14 mouse cellular contexts compared by ENCODE assay signal in the genomic region with DNA sequence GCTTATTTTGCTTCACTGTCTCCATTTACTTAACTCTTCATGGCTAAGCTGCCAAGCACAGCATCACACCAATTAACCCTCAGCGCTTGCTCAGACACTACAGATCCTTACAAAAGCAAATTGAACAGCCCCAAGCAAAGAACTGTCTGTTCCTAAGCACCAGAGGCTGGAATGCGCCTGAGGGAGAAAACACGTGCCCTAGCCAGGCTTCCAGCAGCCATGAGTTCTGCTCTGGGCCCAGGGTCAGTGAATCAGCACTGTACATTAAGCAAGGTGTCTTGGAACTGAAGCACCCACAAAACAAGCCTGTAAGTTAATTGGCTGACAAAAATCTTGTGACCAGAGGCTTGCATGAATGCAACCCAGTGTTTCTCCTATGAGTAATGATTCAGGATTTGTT. TPM values are rescaled to one million over a fixed set of nuclear protein-coding genes. Genes with fewer than 3 reads are reported as not detected.
DNase-seq lines count a peak whose midpoint lies in the region; ATAC-seq and TF ChIP-seq lines count a peak whose summit lies in the region.
"Had no signal": no experiment of that assay in that cellular context is flagged by ENCODE, and none has a peak within 500 bp of the region (broad histone marks: within the 10 kb centered on the region; RNA-seq: fewer than 3 reads in every experiment).

No protein-coding gene starts in this region.

- no peaks in the 10 kb centered on the region for H3K9me3 ChIP-seq in hindbrain, embryonic 10.5 days
- no peaks in the 10 kb centered on the region for H3K9me3 ChIP-seq in midbrain, embryonic 16.5 days (replicated peaks; ENCODE audit: control insufficient read depth, low read length, poor library complexity, severe bottlenecking)

- TF ChIP-seq CTCF in heart, adult 2 months (IDR thresholded peaks at IDR 0.05): no peak

- peak; percentile 57; the same call in 1 of the 2 replicates for ATAC-seq in midbrain, embryonic 16.5 days

- peak; percentile 90 for DNase-seq in Muller cell, postnatal 12 days (ENCODE audit: inconsistent ontology term)
- DNase-seq in embryo, embryonic 9.5 days (ENCODE audit: extremely low spot score): peak; percentile 24
- DNase-seq in hindbrain, embryonic 10.5 days (ENCODE audit: low spot score): peak; percentile 55
- no peak for DNase-seq in gastrocnemius, postnatal 14 days
- DNase-seq in urinary bladder, postnatal 36 days (ENCODE audit: low spot score in 2 of 2): no peak
- DNase-seq in heart, adult 2 months: no peak
- DNase-seq: adrenal gland, postnatal 14 days; cerebellum, adult 18-20 months; kidney, postnatal 14 days; lung, adult 2 months had no signal

- H3K4me3 ChIP-seq in hindbrain, embryonic 10.5 days: no peak overlapping the region
- H3K4me3 ChIP-seq in midbrain, embryonic 16.5 days (ENCODE audit: low read depth, low read length): no peak overlapping the region
- no peak overlapping the region for H3K4me3 ChIP-seq in heart, adult 2 months

- WGBS in hindbrain, embryonic 10.5 days: 12% methylated on average over 3 of the region's 3 CpGs
- 4% methylated on average over 3 of the region's 3 CpGs for WGBS in midbrain, embryonic 16.5 days
- WGBS in heart, adult 2 months: 72% methylated on average over 3 of the region's 3 CpGs

- H3K79me2 ChIP-seq in heart, adult 2 months (replicated peaks; ENCODE audit: control insufficient read depth, insufficient read depth, low read length): no peaks in the 10 kb centered on the region

- no peak overlapping the region for H3K9ac ChIP-seq in midbrain, embryonic 16.5 days (ENCODE audit: low read depth, low read length)
- no peak overlapping the region for H3K9ac ChIP-seq in heart, adult 2 months (ENCODE audit: low read depth, low read length)

- H3K4me2 ChIP-seq in midbrain, embryonic 16.5 days (ENCODE audit: low read length): no peak overlapping the region
- H3K4me2 ChIP-seq: heart, embryonic 11.5 days had no signal

- peaks cover 58% of the 10 kb centered on the region for H3K4me1 ChIP-seq in hindbrain, embryonic 10.5 days (replicated peaks)
- peaks cover 5% of the 10 kb centered on the region; the same call in 1 of the 2 replicates for H3K4me1 ChIP-seq in midbrain, embryonic 16.5 days (ENCODE audit: control insufficient read depth, insufficient read depth, low read length)
- peaks cover 20% of the 10 kb centered on the region for H3K4me1 ChIP-seq in heart, adult 2 months (ENCODE audit: control insufficient read depth, insufficient read depth, low read length)

- intact Hi-C loops in gastrocnemius, postnatal 14 days (cut with DNase I; ENCODE audit: low total_unique reads): no loop called here
- intact Hi-C loops in heart, adult 2 months (cut with DNase I): no loop called here

- 0 out of 2 replicates have a peak overlapping the region, but pooled peaks have one; percentile 10 for H3K27ac ChIP-seq in hindbrain, embryonic 10.5 days
- no peak overlapping the region for H3K27ac ChIP-seq in midbrain, embryonic 16.5 days (ENCODE audit: low read length)
- no peak overlapping the region for H3K27ac ChIP-seq in heart, adult 2 months

- no peak for TF ChIP-seq EP300 in heart, adult 2 months (IDR thresholded peaks at IDR 0.05; ENCODE audit: insufficient read depth, low read depth, low read length)

- H3K36me3 ChIP-seq in hindbrain, embryonic 10.5 days: no peaks in the 10 kb centered on the region
- no peaks in the 10 kb centered on the region for H3K36me3 ChIP-seq in midbrain, embryonic 16.5 days (ENCODE audit: control insufficient read depth, insufficient read depth, low read length)
- H3K36me3 ChIP-seq in heart, adult 2 months (ENCODE audit: control insufficient read depth, insufficient read depth, low read length): no peaks in the 10 kb centered on the region
- H3K36me3 ChIP-seq: G1E had no signal

- 0 out of 2 replicates have a peak, but pooled peaks cover 12% of the 10 kb centered on the region for H3K27me3 ChIP-seq in hindbrain, embryonic 10.5 days (ENCODE audit: insufficient read depth, poor library complexity, severe bottlenecking)
- H3K27me3 ChIP-seq in midbrain, embryonic 16.5 days (ENCODE audit: control insufficient read depth, insufficient read depth, low read depth, low read length): no peaks in the 10 kb centered on the region
- no peaks in the 10 kb centered on the region for H3K27me3 ChIP-seq in heart, adult 2 months (ENCODE audit: control insufficient read depth, insufficient read depth, low read length)

- no peak for TF ChIP-seq POLR2A in heart, adult 2 months (IDR thresholded peaks at IDR 0.05; ENCODE audit: insufficient read depth, low read depth, low read length)

RNA-seq across cellular contexts. Expression of gene Tead4, which starts 18.5 kb away (rescaled TPM):
- polyA plus RNA-seq in hindbrain, embryonic 10.5 days (2016; fragmentation: Nextera tagmentation; extraction: Ambion mirVana): 2.5 and 2.9 TPM in 2 replicates
- 0.58 and 0.65 TPM in 2 replicates for polyA plus RNA-seq in midbrain, embryonic 16.5 days (2015; fragmentation: Nextera tagmentation; extraction: Ambion mirVana)
- 10 to 100 TPM; 10.9 to 11.0 TPM for total RNA-seq in gastrocnemius, postnatal 14 days (2021)
- 1 to 10 TPM; 3.3 to 3.7 TPM for total RNA-seq in heart, adult 2 months (2021)
- polyA plus RNA-seq in heart, adult 2 months (2012; rRNA removed): 0.98 and 1.8 TPM in 2 replicates
- total RNA-seq: megakaryocyte-erythroid progenitor cell, adult 5-6 weeks had no signal
- polyA plus RNA-seq: G1E had no signal

Comparison
In these comparisons a context has a peak if more than half of its experiments do, and no peak if none do; other contexts are left out.
1. DNase-seq: peak in Muller cell, postnatal 12 days (single experiment), embryo, embryonic 9.5 days (single experiment) and hindbrain, embryonic 10.5 days (single experiment); none in gastrocnemius, postnatal 14 days (single experiment), urinary bladder, postnatal 36 days (0 of 2) and heart, adult 2 months (0 of 2).